Mouse (Mus musculus) lung, embryonic 14.5 days (tissue): ENCODE data around the gene Hacd2. TPM values are rescaled to one million over a fixed set of nuclear protein-coding genes. Genes with fewer than 3 reads are reported as not detected.

Experiments
- ATAC-seq: fragments of 200-750 bp; cut with Nextera tagmentation; 2 replicates; pipeline ENCODE4 v1.8.0; 2017; ENCODE audit warnings: mild to moderate bottlenecking, moderate TSS enrichment, moderate library complexity; ENCODE audit not compliant: insufficient read depth
- DNase-seq: peaks from one replicate; pipeline ENCODE4 v3.0.0-alpha.2; 2015
- H3K27ac ChIP-seq: fragments of 300-500 bp; sonication (generic); 2 replicates; pipeline ENCODE4 v1.5.1; 2014; ENCODE audit warnings: low read depth, mild to moderate bottlenecking, moderate library complexity
- H3K27me3 ChIP-seq: fragments of 300-500 bp; sonication (generic); 2 replicates; pipeline ENCODE4 v1.6.1; 2014; ENCODE audit warnings: low read length, control low read depth; ENCODE audit not compliant: insufficient read depth
- H3K36me3 ChIP-seq: fragments of 300-500 bp; sonication (generic); 2 replicates; pipeline ENCODE4 v1.6.1; 2014; ENCODE audit warnings: control low read depth; ENCODE audit not compliant: insufficient read depth
- H3K4me1 ChIP-seq: fragments of 300-500 bp; sonication (generic); 2 replicates; pipeline ENCODE4 v1.6.1; 2014; ENCODE audit warnings: antibody characterized with exemption, control low read depth; ENCODE audit not compliant: insufficient read depth
- H3K4me2 ChIP-seq: fragments of 300-500 bp; sonication (generic); 2 replicates; pipeline ENCODE4 v1.6.1; 2014; ENCODE audit warnings: mild to moderate bottlenecking
- H3K4me3 ChIP-seq: fragments of 300-500 bp; sonication (generic); 2 replicates; pipeline ENCODE4 v1.5.1; 2014; ENCODE audit warnings: low read depth, low read length
- H3K9ac ChIP-seq: fragments of 300-500 bp; sonication (generic); 2 replicates; pipeline ENCODE4 v1.6.1; 2014
- H3K9me3 ChIP-seq: fragments of 300-500 bp; sonication (generic); 2 replicates; pipeline ENCODE4 v1.6.1; 2016; ENCODE audit warnings: low read depth, low read length, control low read depth
- CTCF ChIP-seq: IDR thresholded peaks from 2 replicates; pipeline ENCODE4 v1.5.1; 2016; ENCODE audit warnings: antibody characterized with exemption, low read depth
- whole genome bisulfite sequencing: fragments of 180-500 bp; shearing (Covaris S2); extraction: QIAGEN DNeasy Blood & Tissue Kit; methylation state at CpG from one replicate; pipeline ENCODE4 v1.1.7; 2014; 5-methylcytosine and 5-hydroxymethylcytosine counted together
- polyA plus RNA-seq: library from polyadenylated mRNA; unstranded; fragments of >200 nt; fragmentation: Nextera tagmentation; extraction: Ambion mirVana; gene quantifications from 2 replicates; pipeline ENCODE4 v1.2.1, GENCODE M21; 2014

The Hacd2 gene
- polyA plus RNA-seq, 1 experiment from 2014 or later: 50.8 TPM

DNA sequence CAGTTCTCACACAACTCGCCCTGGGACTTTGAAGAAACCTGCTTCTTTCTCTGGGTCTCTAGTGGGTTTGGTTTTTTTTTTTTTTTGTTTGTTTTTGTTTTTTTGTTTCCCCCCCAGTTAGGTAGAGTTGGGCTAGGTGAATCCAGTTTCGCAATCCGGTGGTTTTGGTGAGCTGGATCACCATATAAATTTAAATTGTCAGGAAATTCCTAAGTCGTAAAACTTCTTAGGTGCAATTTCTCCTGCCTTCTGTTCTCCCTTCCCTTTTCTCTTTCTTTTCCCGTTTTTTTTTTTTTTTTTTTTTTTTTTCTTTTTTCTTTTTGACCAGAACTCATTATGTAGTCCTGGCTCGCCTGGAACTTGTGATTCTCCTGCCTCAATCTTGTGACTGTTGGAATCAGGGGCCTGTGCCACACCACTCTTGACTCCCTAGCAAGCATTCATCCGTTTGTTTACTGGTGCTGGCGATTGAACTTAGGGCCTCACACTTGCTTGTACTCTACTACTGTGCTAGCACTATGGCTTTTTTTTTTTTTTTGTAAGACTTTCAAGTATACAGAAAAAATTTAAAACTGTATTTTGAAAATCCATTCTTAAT lies 1.0 kb downstream of the Hacd2 start:
- Histone ChIP-seq H3K4me1 (no peaks in the 10 kb centered on the region), H3K27ac (peak overlapping the region; percentile 82), H3K4me3 (peak overlapping the region; percentile 87), H3K36me3 (no peaks in the 10 kb centered on the region), H3K9me3 (no peaks in the 10 kb centered on the region), H3K9ac (peak overlapping the region; percentile 87), H3K27me3 (peaks cover 5% of the 10 kb centered on the region; the same call in 1 of the 2 replicates), H3K4me2 (peak overlapping the region; percentile 73)
- no peak for TF ChIP-seq CTCF
- ATAC-seq (no peak), DNase-seq (peak; percentile 15)
- 5% methylated on average over 8 of the region's 8 CpGs for WGBS

DNA sequence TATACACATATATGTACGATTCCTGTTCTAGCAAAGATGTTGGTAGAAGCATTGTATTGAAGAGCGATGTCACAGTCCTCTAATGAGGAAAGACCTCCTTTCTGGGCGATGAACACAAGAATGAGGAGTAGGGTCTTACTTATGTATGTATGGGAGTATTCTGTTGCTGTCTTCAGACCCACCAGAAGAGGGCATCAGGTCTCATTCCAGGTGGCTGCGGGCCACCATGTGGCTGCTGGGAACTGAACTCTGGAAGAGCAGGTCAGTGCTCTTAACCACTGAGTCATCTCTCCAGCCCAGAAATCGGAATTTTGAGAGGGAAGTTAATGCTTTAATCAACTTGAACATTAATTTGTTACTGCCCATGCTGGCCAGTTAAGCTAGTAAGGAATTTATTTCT lies 2.1 kb downstream of the Hacd2 start:
- Histone ChIP-seq H3K27me3 (peaks cover 5% of the 10 kb centered on the region; the same call in 1 of the 2 replicates), H3K4me1 (no peaks in the 10 kb centered on the region), H3K4me3 (no peak overlapping the region), H3K4me2 (no peak overlapping the region), H3K36me3 (peaks cover 9% of the 10 kb centered on the region), H3K9me3 (no peaks in the 10 kb centered on the region), H3K27ac (no peak overlapping the region), H3K9ac (no peak overlapping the region)
- 77% methylated on average over 5 of the region's 5 CpGs for WGBS
- TF ChIP-seq CTCF: peak; percentile 51
- ATAC-seq: no peak
- DNase-seq: peak; percentile 38

GRCm38 (mm10) chr16:35025347-35025746 lies 3.1 kb downstream of the Hacd2 start:
- 92% methylated on average over 4 of the region's 4 CpGs for WGBS

GRCm38 (mm10) chr16:35033241-35033640 lies 11.0 kb downstream of the Hacd2 start:
- Histone ChIP-seq H3K4me3 (no peak overlapping the region), H3K36me3 (peaks cover 39% of the 10 kb centered on the region), H3K27ac (no peak overlapping the region), H3K9ac (no peak overlapping the region), H3K4me2 (no peak overlapping the region), H3K9me3 (no peaks in the 10 kb centered on the region), H3K27me3 (no peaks in the 10 kb centered on the region), H3K4me1 (no peaks in the 10 kb centered on the region)
- WGBS: 76% methylated on average over 3 of the region's 3 CpGs
- DNase-seq (peak; percentile 8), ATAC-seq (no peak)
- no peak for TF ChIP-seq CTCF

More at GRCm38 (mm10) chr16:35025347-35025746, 3.1 kb downstream of the Hacd2 start:
- H3K9me3 ChIP-seq: no peaks in the 10 kb centered on the region
- no peak overlapping the region for H3K27ac ChIP-seq
- no peaks in the 10 kb centered on the region for H3K4me1 ChIP-seq
- no peak for TF ChIP-seq CTCF
- H3K4me2 ChIP-seq: no peak overlapping the region
- H3K9ac ChIP-seq: no peak overlapping the region
- H3K27me3 ChIP-seq: peaks cover 5% of the 10 kb centered on the region; the same call in 1 of the 2 replicates
- H3K36me3 ChIP-seq: peaks cover 17% of the 10 kb centered on the region
- no peak overlapping the region for H3K4me3 ChIP-seq
- no peak for ATAC-seq
- no peak for DNase-seq

DNA sequence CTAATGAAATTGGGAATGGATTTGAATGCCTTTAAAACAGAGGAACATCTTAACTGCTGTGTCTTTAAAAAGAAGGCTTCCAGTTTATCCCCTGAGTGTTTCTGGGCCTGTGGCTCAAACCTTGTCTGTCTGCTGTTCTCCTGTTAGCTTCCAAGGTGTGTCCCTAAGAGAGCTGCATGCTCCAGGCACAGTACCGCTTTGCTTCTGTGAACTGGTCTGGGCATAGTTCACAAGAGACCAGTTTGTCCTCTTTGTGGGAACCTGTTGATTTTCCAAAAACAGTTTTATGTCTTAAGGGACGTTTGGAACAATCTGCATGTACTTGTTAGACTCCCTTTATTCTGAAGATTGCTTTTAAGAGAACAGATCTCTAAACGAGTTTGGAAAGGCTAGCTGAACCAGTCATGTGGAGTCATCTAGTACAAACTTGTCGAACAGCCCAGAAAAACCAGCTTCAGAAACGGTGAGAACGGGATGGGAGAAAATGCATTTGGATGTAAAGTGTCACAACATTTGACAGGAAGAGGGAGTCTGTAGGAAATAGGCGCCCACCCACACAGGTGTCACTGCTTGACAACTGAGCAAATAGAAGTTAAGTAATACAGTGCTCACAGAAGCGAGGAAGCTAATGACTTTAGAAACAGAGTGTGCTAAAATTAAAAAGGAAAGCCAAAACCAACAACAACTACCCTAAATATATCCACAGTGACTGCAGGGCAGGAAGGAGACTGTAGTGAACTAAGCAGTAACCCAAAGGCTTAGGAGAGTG lies 11.8 kb downstream of the Hacd2 start:
- no peak overlapping the region for H3K27ac ChIP-seq
- DNase-seq: no peak

DNA sequence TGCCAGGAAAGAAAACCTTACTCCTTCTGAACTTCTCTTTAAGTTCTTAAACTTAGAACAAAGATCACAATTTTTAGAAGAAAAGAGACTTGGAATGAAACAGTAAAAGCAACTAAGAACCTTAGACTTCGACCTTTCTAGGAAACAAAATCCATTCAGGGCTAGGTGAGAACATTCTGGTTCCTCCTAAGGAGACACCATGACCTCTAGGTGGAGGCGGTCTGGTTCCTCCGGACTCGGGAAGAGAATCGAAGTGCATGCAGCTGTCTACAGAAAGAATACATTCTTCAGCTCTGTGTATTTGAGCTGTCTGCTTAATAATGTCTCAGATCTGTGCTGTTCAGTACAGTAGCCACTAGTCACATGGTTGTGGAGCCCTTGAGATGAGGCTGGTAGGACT lies 12.7 kb downstream of the Hacd2 start:
- no peak overlapping the region for H3K4me3 ChIP-seq
- no peak overlapping the region for H3K27ac ChIP-seq
- H3K4me1 ChIP-seq: no peaks in the 10 kb centered on the region
- ATAC-seq (no peak), DNase-seq (no peak)
- H3K36me3 ChIP-seq: peaks cover 30% of the 10 kb centered on the region
- H3K9ac ChIP-seq: no peak overlapping the region
- no peak overlapping the region for H3K4me2 ChIP-seq
- no peaks in the 10 kb centered on the region for H3K27me3 ChIP-seq
- WGBS: 80% methylated on average over 5 of the region's 5 CpGs
- H3K9me3 ChIP-seq: no peaks in the 10 kb centered on the region
- TF ChIP-seq CTCF: no peak

More for the DNA sequence above, 11.8 kb downstream of the Hacd2 start:
- WGBS: 61% methylated on average over 8 of the region's 8 CpGs
- no peak for TF ChIP-seq CTCF
- Histone ChIP-seq H3K9me3 (no peaks in the 10 kb centered on the region), H3K27me3 (no peaks in the 10 kb centered on the region), H3K4me1 (no peaks in the 10 kb centered on the region), H3K9ac (no peak overlapping the region), H3K4me3 (no peak overlapping the region), H3K36me3 (peaks cover 35% of the 10 kb centered on the region), H3K4me2 (no peak overlapping the region)
- ATAC-seq: no peak

- Histone ChIP-seq H3K27me3 (no peaks in the 10 kb centered on the region), H3K4me1 (no peaks in the 10 kb centered on the region), H3K9me3 (no peaks in the 10 kb centered on the region), H3K9ac (no peak overlapping the region), H3K36me3 (peaks cover 33% of the 10 kb centered on the region), H3K4me2 (no peak overlapping the region), H3K27ac (no peak overlapping the region), H3K4me3 (no peak overlapping the region)
- no peak for TF ChIP-seq CTCF
- WGBS: 63% methylated on average over 5 of the region's 5 CpGs
- ATAC-seq: no peak
- no peak for DNase-seq
Observed at GRCm38 (mm10) chr16:35036754-35037153, 14.5 kb downstream of the Hacd2 start.
